ENCODE assay signal across 9 mouse cellular contexts in the genomic region with DNA sequence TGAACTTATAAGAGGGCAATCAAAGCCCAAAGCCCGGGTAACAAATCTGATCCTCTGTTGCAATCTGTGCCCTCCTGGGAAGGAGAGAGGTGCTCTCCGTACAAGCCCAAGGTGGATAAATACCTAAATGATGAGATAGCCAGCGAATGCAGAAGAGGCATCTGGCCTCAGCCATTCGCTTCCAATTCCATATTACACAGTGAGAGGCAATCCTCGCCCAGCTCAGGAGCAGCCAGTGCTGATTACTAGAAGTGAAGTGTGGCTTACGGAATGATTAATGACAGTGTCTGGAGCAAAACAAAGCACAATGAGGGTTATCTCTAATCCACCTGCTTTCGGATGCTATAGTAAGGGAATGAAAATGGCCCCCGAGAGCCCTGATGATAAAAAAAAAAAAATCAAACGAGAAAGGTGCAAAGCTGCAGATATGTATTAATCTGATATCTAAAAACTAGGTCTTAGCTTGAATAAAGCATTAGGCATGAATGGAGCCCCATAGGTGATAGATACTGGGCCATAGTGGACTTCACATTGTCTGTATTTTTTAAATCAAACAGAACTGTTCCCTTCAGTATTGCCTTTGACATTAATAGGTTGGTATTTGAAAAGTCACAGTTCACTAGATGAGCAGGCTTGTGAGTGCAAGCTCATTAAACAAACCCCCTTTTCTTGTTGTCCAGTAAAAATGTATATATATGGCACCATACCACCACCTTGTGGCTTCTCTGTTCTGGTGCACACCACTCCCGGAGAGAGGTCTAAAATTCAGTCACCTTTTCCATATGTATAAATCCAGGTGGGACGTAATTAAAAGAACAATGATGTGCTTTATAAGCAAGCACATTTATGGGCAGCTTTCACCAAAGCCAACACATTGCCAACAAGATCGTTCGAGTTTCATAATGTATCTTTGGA. TPM values are rescaled to one million over a fixed set of nuclear protein-coding genes. Genes with fewer than 3 reads are reported as not detected.
A peak's percentile ranks its signal among the peaks of the same experiment; 100 is the strongest.
DNase-seq lines count a peak whose midpoint lies in the region; TF ChIP-seq lines count a peak whose summit lies in the region.
"Had no signal": no experiment of that assay in that cellular context is flagged by ENCODE, and none has a peak within 500 bp of the region (broad histone marks: within the 10 kb centered on the region; RNA-seq: fewer than 3 reads in every experiment).

No protein-coding gene starts in this region.

- intact Hi-C loops in gastrocnemius, adult 2 months (cut with DNase I), result no loop called here

- no peak overlapping the region for H3K27ac ChIP-seq in gastrocnemius, adult 2 months
- H3K27ac ChIP-seq: liver, embryonic 13.5 days had no signal

- peak; percentile 46; the same call in 1 of the 2 replicates for TF ChIP-seq CTCF in gastrocnemius, adult 2 months (IDR thresholded peaks at IDR 0.05)

- no peak overlapping the region for H3K4me3 ChIP-seq in gastrocnemius, adult 2 months
- H3K4me3 ChIP-seq: liver, embryonic 13.5 days had no signal

- DNase-seq in gastrocnemius, adult 2 months, result no peak
- no peak for DNase-seq in gastrocnemius, adult 18-20 months (ENCODE audit: low spot score)
- DNase-seq in 3T3-L1 (ENCODE audit: low read depth, low spot score), result peak; percentile 53
- peak; percentile 62 for DNase-seq in embryo, embryonic 10 days (ENCODE audit: low spot score)
- DNase-seq in left cerebral cortex, adult 18-20 months (ENCODE audit: low spot score in 2 of 2), result peak; percentile 7 to 22
- DNase-seq in retina, postnatal 7 days (ENCODE audit: low read depth, low spot score), result peak; percentile 14
- DNase-seq in cerebellum, adult 8-10 months, result no peak
- DNase-seq in testis, postnatal 14 days (ENCODE audit: low spot score), result no peak
- DNase-seq: liver, embryonic 13.5 days had no signal

RNA-seq across cellular contexts. Expression of gene Tmco5, which starts 57.4 kb away (rescaled TPM):
- not detected for total RNA-seq in gastrocnemius, adult 2 months (2021)
- total RNA-seq in gastrocnemius, adult 18-20 months (2021), result not detected
- total RNA-seq in left cerebral cortex, adult 18-20 months (2021), result 1 to 10 TPM; 2.5 to 2.9 TPM

Comparison
In these comparisons a context has a peak if more than half of its experiments do, and no peak if none do; other contexts are left out.
1. DNase-seq: peak in 3T3-L1 (single experiment), embryo, embryonic 10 days (single experiment), left cerebral cortex, adult 18-20 months (2 of 2) and retina, postnatal 7 days (single experiment); none in gastrocnemius, adult 2 months (single experiment), gastrocnemius, adult 18-20 months (single experiment), cerebellum, adult 8-10 months (single experiment) and testis, postnatal 14 days (single experiment).